Comparison of ENCODE assay signal across 21 mouse cellular contexts in the genomic region with DNA sequence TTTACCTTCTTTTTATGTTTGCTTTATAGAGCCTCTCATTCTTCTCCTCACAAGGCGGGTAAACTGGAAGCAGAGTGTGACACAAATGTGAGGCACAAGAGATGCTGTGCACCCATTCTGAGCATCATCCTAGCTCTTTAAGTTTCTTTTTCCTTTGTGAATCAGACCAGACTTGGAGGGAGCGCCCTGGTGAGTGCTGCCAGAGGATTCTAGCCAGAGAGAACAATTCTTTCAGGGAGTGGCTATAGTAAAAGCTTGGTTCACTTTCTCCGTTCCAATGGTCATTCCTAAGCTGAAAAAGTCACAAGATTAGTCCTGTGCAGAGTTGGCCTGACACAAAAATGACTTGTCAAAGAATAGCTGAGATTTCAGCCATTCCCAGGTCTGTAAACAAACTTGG. TPM values are rescaled to one million over a fixed set of nuclear protein-coding genes. Genes with fewer than 3 reads are reported as not detected.
DNase-seq lines count a peak whose midpoint lies in the region; TF ChIP-seq lines count a peak whose summit lies in the region.
"Had no signal": no experiment of that assay in that cellular context is flagged by ENCODE, and none has a peak within 500 bp of the region (broad histone marks: within the 10 kb centered on the region; RNA-seq: fewer than 3 reads in every experiment).

No protein-coding gene starts in this region.

- H3K4me3 ChIP-seq in gastrocnemius, adult 2 months, result peak overlapping the region; percentile 3; the same call in 1 of the 2 replicates
- H3K4me3 ChIP-seq: embryonic facial prominence, embryonic 13.5 days; forebrain, embryonic 12.5 days; hindbrain, embryonic 12.5 days; intestine, embryonic 15.5 days; limb, embryonic 10.5 days; liver, embryonic 12.5 days; midbrain, embryonic 12.5 days; myocyte had no signal

- DNase-seq in kidney, postnatal 36 days, result peak; percentile 32 to 35
- DNase-seq in kidney, postnatal 4 days, result no peak
- DNase-seq in gastrocnemius, adult 2 months, result peak; percentile 60
- peak; percentile 24 to 41 for DNase-seq in gastrocnemius, postnatal 36 days
- peak; percentile 39 for DNase-seq in heart, postnatal 36 days
- DNase-seq in c-Kit-positive CD71-positive TER-119-positive erythroid progenitor cells, embryonic 14.5 days (ENCODE audit: low spot score), result no peak
- DNase-seq in thymus, adult 18-20 months, result no peak
- DNase-seq: adrenal gland, adult 8-10 months; cerebellum, adult 2 months; thymus, postnatal 36 days had no signal

- H3K27ac ChIP-seq in gastrocnemius, adult 2 months, result peak overlapping the region; percentile 77
- H3K27ac ChIP-seq: embryonic facial prominence, embryonic 13.5 days; forebrain, embryonic 12.5 days; hindbrain, embryonic 12.5 days; intestine, embryonic 15.5 days; limb, embryonic 10.5 days; liver, embryonic 12.5 days; macrophage; midbrain, embryonic 12.5 days had no signal

- intact Hi-C loops in gastrocnemius, adult 2 months (cut with DNase I), result no loop called here
- intact Hi-C loops in gastrocnemius, postnatal 36 days (cut with DNase I), result no loop called here
- intact Hi-C loops in heart, postnatal 36 days (cut with DNase I), result no loop called here

- no peak for TF ChIP-seq CTCF in gastrocnemius, adult 2 months (IDR thresholded peaks at IDR 0.05)

RNA-seq across cellular contexts. Expression of gene Ifit2, which starts 6.1 kb away (rescaled TPM):
- 1 to 10 TPM in 1 of 2 experiments, under 1 TPM in 1; 0.99 to 1.3 TPM for total RNA-seq in gastrocnemius, adult 2 months (2021)
- 1 to 10 TPM; 1.2 to 1.4 TPM for total RNA-seq in gastrocnemius, postnatal 36 days (2021)
- 1 to 10 TPM; 5.8 to 6.5 TPM for total RNA-seq in heart, postnatal 36 days (2021)

RNA-seq across cellular contexts. Expression of gene Ifit3, which starts 26.7 kb away (rescaled TPM):
- under 1 TPM; 0.64 to 0.86 TPM for total RNA-seq in gastrocnemius, adult 2 months (2021)
- total RNA-seq in gastrocnemius, postnatal 36 days (2021), result 1 to 10 TPM; 1.4 to 2.0 TPM
- total RNA-seq in heart, postnatal 36 days (2021), result 1 to 10 TPM; 4.2 to 9.2 TPM

RNA-seq across cellular contexts. Expression of gene Lipa, which starts 29.3 kb away (rescaled TPM):
- 1 to 10 TPM; 5.1 to 7.9 TPM for total RNA-seq in gastrocnemius, adult 2 months (2021)
- total RNA-seq in gastrocnemius, postnatal 36 days (2021), result 1 to 10 TPM; 7.0 to 7.3 TPM
- total RNA-seq in heart, postnatal 36 days (2021), result 10 to 100 TPM; 28.0 to 28.4 TPM

RNA-seq across cellular contexts. Expression of gene Ifit1bl1, which starts 45.1 kb away (rescaled TPM):
- not detected for total RNA-seq in gastrocnemius, adult 2 months (2021)
- total RNA-seq in gastrocnemius, postnatal 36 days (2021), result not detected
- total RNA-seq in heart, postnatal 36 days (2021), result 1 to 10 TPM; 1.1 to 1.9 TPM
- total RNA-seq: common myeloid progenitor, adult 5-6 weeks had no signal

RNA-seq across cellular contexts. Expression of gene Ifit3b, which starts 51.1 kb away (rescaled TPM):
- total RNA-seq in gastrocnemius, adult 2 months (2021), result under 1 TPM; 0.56 to 0.95 TPM
- under 1 TPM; 0.59 to 0.89 TPM for total RNA-seq in gastrocnemius, postnatal 36 days (2021)
- total RNA-seq in heart, postnatal 36 days (2021), result 1 to 10 TPM; 1.8 to 3.5 TPM
- total RNA-seq: common myeloid progenitor, adult 5-6 weeks; G1E had no signal

Comparison
In these comparisons a context has a peak if more than half of its experiments do, and no peak if none do; other contexts are left out.
1. DNase-seq: peak in kidney, postnatal 36 days (2 of 2), gastrocnemius, adult 2 months (single experiment), gastrocnemius, postnatal 36 days (2 of 2) and heart, postnatal 36 days (2 of 2); none in kidney, postnatal 4 days (0 of 2), c-Kit-positive CD71-positive TER-119-positive erythroid progenitor cells, embryonic 14.5 days (single experiment) and thymus, adult 18-20 months (0 of 2).